8 mouse cellular contexts compared by ENCODE assay signal in genomic region chr3:65957271-65958101, GRCm38 (mm10). TPM values are rescaled to one million over a fixed set of nuclear protein-coding genes. Genes with fewer than 3 reads are reported as not detected.
DNase-seq lines count a peak whose midpoint lies in the region; ATAC-seq lines count a peak whose summit lies in the region.

No protein-coding gene starts in this region.

- ATAC-seq in intestine, embryonic 15.5 days, result peak; percentile 78
- ATAC-seq in limb, embryonic 11.5 days (ENCODE audit: insufficient number of reproducible peaks, low FRiP score, low TSS enrichment, low read depth), result peak; percentile 69
- peak; percentile 78 for ATAC-seq in midbrain, embryonic 12.5 days (ENCODE audit: low FRiP score, low read depth)

- peaks cover 13% of the 10 kb centered on the region for H3K4me1 ChIP-seq in intestine, embryonic 15.5 days (replicated peaks)
- peaks cover 12% of the 10 kb centered on the region; the same call in 1 of the 2 replicates for H3K4me1 ChIP-seq in limb, embryonic 11.5 days (ENCODE audit: control insufficient read depth, insufficient read depth, low read length)
- H3K4me1 ChIP-seq in midbrain, embryonic 12.5 days, result peaks cover 31% of the 10 kb centered on the region

- H3K27ac ChIP-seq in intestine, embryonic 15.5 days, result peak overlapping the region; percentile 99
- peak overlapping the region; percentile 99 for H3K27ac ChIP-seq in limb, embryonic 11.5 days (replicated peaks; ENCODE audit: low read depth, low read length)
- peak overlapping the region; percentile 99 for H3K27ac ChIP-seq in midbrain, embryonic 12.5 days (replicated peaks)

- H3K9me3 ChIP-seq in intestine, embryonic 15.5 days, result no peaks in the 10 kb centered on the region
- no peaks in the 10 kb centered on the region for H3K9me3 ChIP-seq in limb, embryonic 11.5 days (ENCODE audit: control insufficient read depth, low read length)
- no peaks in the 10 kb centered on the region for H3K9me3 ChIP-seq in midbrain, embryonic 12.5 days

- H3K27me3 ChIP-seq in intestine, embryonic 15.5 days (replicated peaks), result no peaks in the 10 kb centered on the region
- no peaks in the 10 kb centered on the region for H3K27me3 ChIP-seq in limb, embryonic 11.5 days (ENCODE audit: control insufficient read depth, insufficient read depth, low read length)
- H3K27me3 ChIP-seq in midbrain, embryonic 12.5 days, result no peaks in the 10 kb centered on the region

- intact Hi-C loops in gastrocnemius, postnatal 36 days (cut with DNase I), result loop anchor here (2.0 kb wide), 1 partner anchor 17 kb away; no protein-coding TSS in a partner anchor

- H3K36me3 ChIP-seq in intestine, embryonic 15.5 days, result 0 out of 2 replicates have a peak, but pooled peaks cover 3% of the 10 kb centered on the region
- peaks cover 5% of the 10 kb centered on the region; the same call in 1 of the 2 replicates for H3K36me3 ChIP-seq in limb, embryonic 11.5 days (ENCODE audit: control insufficient read depth, insufficient read depth, low read length)
- H3K36me3 ChIP-seq in midbrain, embryonic 12.5 days, result peaks cover 26% of the 10 kb centered on the region

- H3K4me2 ChIP-seq in intestine, embryonic 15.5 days (replicated peaks), result peak overlapping the region; percentile 63
- H3K4me2 ChIP-seq in limb, embryonic 11.5 days (ENCODE audit: low read depth, severe bottlenecking), result peak overlapping the region; percentile 77
- peak overlapping the region; percentile 82 for H3K4me2 ChIP-seq in midbrain, embryonic 12.5 days (replicated peaks)

- peak overlapping the region; percentile 97 for H3K4me3 ChIP-seq in intestine, embryonic 15.5 days (replicated peaks)
- peak overlapping the region; percentile 95 for H3K4me3 ChIP-seq in limb, embryonic 11.5 days (ENCODE audit: low read depth, low read length)
- peak overlapping the region; percentile 99 for H3K4me3 ChIP-seq in midbrain, embryonic 12.5 days

- DNase-seq in layer of hippocampus, adult 11-12 months (ENCODE audit: low spot score), result peak; percentile 49
- DNase-seq in layer of hippocampus, adult 9-10 months (ENCODE audit: low spot score), result no peak
- peak; percentile 76 for DNase-seq in embryo, embryonic 10.5 days (ENCODE audit: low spot score)
- DNase-seq in gastrocnemius, postnatal 36 days, result peak; percentile 17 to 50
- peak; percentile 81 for DNase-seq in limb, embryonic 11.5 days (ENCODE audit: low spot score)
- peak; percentile 58 for DNase-seq in spleen, adult 12 weeks (ENCODE audit: low spot score)

- H3K9ac ChIP-seq in intestine, embryonic 15.5 days, result peak overlapping the region; percentile 98
- H3K9ac ChIP-seq in limb, embryonic 11.5 days (ENCODE audit: low read length), result peak overlapping the region; percentile 98
- H3K9ac ChIP-seq in midbrain, embryonic 12.5 days (replicated peaks), result peak overlapping the region; percentile 100

- under 1% methylated on average over 84 of the region's 94 CpGs for WGBS in intestine, embryonic 15.5 days
- WGBS in limb, embryonic 11.5 days, result under 1% methylated on average over 89 of the region's 94 CpGs
- WGBS in midbrain, embryonic 12.5 days, result under 1% methylated on average over 56 of the region's 94 CpGs

RNA-seq across cellular contexts. Expression of gene Ccnl1, which starts 0.6 kb away (rescaled TPM):
- total RNA-seq in gastrocnemius, postnatal 36 days (2021), result 10 to 100 TPM; 11.6 to 19.3 TPM
- polyA plus RNA-seq in intestine, embryonic 15.5 days (2015; fragmentation: Nextera tagmentation; extraction: Ambion mirVana), result 93.2 and 97.2 TPM in 2 replicates
- 127 and 137 TPM in 2 replicates for polyA plus RNA-seq in limb, embryonic 11.5 days (2014; fragmentation: Nextera tagmentation; extraction: Ambion mirVana)
- polyA plus RNA-seq in midbrain, embryonic 12.5 days (2016; fragmentation: Nextera tagmentation; extraction: Ambion mirVana), result 122 and 125 TPM in 2 replicates
